Mouse (Mus musculus) urinary bladder, postnatal 14 days (tissue): ENCODE results near the gene Pipox.

Experiments used
- DNase-seq: peaks from one replicate; pipeline ENCODE4 v3.0.0; 2021; ENCODE audit warnings: low spot score

Pipox gene

GRCm38 (mm10) chr11:77893787-77894718, at the start of gene Pipox:
Pipox (minus strand) TSS chr11:77894096.
- peak; percentile 80 for DNase-seq

- DNase-seq = no peak
Observed at GRCm38 (mm10) chr11:77942230-77942629, 48.3 kb upstream of the Pipox start.

GRCm38 (mm10) chr11:77937649-77938410, 43.9 kb upstream of the Pipox start:
- DNase-seq = no peak

- no peak for DNase-seq
Observed at GRCm38 (mm10) chr11:77936846-77937245, 43.0 kb upstream of the Pipox start.

GRCm38 (mm10) chr11:77934568-77935311, 40.8 kb upstream of the Pipox start:
- DNase-seq = no peak

- no peak for DNase-seq
Observed at GRCm38 (mm10) chr11:77934111-77934521, 40.2 kb upstream of the Pipox start.

DNA sequence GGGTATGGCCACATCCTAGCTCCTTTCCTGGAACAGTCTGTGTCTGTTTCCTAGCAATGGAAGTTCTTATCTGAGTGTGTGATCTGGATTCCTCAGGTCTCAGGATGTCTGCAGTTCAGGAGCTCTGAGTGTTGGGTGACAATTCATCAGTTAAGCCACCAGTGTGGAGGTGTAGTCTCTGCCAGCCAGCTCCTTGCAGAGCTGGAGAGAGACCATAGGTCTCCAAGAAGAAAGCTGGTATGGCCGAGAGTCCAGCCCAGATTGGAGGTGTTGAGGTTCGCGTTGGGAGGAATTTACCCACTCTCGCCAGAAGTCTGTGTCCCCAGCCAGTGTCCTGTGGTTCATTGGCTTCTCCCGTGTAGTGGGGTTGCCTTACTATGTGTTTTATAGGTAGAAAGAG, 38.7 kb upstream of the Pipox start:
- DNase-seq = no peak

DNA sequence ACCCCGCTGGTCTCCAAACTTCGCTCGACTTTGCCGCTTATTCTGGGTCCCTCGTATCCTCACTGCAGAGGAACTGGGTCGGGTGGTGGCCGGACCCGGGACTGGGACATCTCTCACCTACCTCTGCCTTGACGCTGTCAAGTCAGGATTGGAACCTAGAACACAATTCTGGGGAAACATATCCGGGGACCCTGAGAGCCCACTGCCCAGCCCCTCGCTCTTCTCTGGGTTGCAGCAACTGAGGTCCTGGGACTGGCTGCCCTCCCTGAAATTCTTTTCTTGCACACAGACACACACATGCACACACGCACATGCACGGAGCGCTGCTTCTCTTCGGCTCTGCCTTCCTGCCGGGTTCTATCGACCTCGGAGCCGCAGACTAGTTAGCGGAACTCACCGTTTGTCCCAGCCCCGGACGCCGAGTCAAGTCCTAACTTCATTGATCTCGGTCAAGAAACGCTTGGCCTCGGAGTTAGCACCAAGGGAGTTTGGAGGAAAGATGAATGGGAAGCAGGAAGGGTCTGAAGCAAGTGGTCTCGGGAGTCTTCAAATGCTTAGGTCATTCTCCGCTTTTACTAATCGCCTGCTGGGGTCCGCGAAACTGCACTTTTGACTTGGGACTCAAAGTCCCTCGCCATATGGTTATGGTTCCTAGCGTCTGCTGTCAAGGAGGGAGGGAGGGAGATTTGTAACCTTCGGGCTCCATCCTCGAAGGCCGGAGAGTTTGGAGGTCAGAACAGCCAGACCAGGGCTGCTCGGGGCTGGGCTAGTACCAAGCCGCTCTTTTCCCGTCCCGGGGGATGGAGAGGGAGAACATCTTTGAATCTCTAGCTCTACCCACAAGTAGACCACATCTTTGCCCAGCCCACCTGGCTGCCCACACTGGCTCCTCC, 37.9 kb upstream of the Pipox start:
- DNase-seq = no peak

GRCm38 (mm10) chr11:77930751-77931540, 37.0 kb upstream of the Pipox start, which contains the start of gene Sez6:
Sez6 (plus strand) TSS chr11:77930800.
- peak; percentile 79 for DNase-seq

DNA sequence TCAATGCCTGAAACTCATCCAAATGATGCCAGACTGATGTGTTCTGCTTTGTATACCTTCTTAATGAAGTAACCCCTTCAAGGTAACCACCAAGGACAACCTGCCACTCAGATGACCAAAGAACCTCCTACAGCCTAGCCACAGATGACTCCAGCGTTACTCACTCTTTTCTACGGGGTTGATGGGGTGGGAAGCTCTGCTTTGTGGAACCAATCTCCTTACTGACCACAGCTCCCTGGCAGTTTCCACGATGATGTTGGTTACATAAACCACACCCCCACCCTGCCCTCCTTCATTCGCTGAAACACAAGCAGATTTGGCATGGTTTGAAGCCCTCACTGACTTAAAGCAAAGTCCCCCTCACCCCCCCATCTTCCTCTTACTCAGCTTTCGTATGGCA, 33.9 kb upstream of the Pipox start:
- no peak for DNase-seq

DNA sequence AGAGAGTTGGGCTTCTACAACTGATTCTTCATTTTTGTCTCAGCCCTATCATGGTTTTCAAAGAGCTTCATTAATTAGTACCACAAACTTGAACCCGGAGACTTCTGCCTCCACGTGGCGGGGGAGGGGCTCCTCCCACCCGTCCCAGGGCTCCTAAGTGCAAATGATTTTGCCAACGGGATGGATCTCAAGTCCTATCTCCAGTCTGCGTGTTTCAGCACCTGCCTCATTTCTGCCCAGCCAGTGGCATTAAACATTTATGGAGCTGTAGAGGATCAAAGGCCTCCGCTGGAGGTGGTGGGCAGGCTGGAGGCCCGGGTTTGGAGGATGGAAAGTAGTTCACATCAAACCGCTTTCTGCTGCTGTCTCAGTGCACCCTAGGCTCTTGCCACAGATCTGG, 32.8 kb upstream of the Pipox start:
- DNase-seq = no peak

DNA sequence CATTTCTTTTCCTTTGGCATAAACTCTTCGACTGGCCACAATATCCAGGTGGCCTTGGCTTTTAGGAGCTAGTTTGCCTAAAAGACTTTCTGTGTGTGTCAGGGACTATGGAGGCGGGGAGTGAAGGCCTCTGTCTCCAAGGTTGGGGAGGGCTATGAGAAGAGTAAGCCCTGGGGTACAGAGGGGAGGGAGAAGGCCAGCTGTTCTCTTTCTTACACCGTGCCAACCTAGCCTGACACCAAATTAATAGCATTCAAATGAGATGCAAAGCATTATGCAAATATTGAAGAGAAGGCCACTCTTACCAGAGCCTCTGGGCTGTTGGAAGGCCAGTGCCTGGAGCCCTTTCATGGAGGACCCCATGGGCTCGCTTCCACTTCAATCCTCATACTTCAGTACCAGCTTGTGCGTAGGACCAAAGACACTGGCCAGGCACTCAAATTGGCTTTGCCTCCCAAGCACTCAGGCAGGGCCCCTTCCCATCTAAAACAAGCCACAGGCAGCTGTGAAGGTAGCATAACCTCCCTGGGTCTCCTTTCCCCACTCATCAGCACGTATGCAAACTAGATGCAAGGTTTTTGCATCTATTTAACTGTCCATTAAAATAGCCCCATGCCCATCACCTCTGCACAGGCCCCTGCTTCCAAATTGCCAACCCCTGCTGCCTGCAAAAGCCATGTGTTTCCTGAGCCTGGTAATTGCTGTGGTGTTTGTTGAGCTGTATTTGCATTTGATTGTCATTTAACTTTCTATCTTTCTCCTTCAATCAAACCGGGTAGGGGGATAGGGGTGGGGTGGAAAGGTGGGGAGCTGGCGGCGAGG, 32.2 kb upstream of the Pipox start:
- DNase-seq = no peak

GRCm38 (mm10) chr11:77923285-77923684, 29.4 kb upstream of the Pipox start:
- DNase-seq = no peak

DNA sequence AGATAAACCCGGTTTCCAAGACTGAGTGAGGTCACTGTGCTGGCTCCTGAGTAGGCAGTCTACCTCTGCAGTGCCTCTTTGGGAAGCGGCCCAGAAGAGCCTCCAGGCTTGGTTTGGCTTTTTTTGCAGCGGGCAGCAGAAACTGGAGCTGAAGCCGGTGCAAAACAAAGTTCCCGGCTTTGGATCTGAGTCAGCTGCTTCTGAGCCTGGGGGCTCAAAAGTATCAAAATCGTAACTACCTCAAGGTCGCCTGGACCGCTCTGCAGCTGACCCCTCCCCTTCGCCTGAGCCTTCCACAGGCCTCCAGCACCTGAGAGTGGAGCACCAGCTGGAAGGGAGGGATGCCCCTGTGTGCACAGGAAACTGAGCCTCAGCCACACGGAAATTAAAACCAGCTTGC, 23.3 kb upstream of the Pipox start:
- DNase-seq = no peak

DNA sequence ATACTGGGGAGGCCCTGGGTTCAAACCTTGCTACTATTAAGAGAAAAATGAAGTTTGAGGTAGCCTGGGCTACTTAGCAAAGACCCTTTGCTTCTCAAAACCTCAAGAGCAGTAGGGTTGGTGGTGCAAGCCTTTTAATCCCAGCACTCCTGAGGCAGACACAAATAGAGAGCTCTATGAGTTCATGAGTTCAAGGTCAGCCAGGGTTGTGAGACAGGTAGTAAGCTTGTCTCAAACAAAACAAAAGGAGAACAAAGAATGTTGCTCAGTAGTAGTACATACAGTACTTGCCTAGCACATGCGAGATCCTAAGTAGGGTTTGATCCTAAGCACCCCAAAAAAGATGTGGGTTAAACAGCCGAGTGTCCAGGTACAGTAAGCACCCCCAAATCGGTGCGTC, 22.8 kb upstream of the Pipox start:
- DNase-seq = no peak

GRCm38 (mm10) chr11:77914598-77915260, 20.8 kb upstream of the Pipox start:
- DNase-seq = no peak

DNA sequence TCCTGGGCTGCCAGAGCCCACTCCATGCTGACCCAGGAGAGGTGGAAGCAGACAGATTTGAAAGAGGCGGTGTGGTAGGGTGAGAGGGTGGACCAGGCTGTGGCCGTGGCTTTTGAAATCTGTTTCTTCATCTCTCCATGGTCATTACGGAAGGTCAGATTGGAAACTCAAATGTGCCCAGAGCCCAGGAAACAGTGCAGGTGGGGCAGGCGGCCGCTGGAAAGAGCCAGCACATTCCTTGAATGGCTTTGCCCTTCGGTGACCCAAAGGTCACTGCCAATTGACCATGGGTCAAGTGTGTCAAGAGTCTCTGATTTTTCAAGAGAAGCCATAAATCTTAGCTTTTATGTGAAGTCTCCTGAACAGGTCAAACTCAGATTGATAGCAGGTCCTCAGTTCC, 19.6 kb upstream of the Pipox start:
- DNase-seq = no peak

DNA sequence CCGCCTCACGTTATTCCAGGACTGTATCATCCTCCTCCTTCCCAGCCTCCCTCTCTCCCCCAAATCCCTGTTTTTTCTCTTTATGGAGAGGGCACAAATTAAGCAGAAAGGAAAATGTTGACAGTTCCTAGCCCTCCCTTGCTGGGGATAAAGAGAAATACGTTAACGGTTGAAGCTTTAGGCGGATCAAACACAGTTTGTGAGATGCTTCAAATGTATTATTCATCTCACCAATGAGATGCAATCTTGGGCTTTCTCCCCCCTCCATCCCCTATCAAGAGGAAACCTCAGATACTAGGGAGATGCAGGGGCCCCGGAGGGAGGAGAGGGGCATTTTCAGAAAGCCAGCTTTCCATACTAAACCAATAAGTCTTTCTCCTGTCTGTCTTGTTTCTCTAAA, 15.9 kb upstream of the Pipox start:
- DNase-seq = no peak

DNA sequence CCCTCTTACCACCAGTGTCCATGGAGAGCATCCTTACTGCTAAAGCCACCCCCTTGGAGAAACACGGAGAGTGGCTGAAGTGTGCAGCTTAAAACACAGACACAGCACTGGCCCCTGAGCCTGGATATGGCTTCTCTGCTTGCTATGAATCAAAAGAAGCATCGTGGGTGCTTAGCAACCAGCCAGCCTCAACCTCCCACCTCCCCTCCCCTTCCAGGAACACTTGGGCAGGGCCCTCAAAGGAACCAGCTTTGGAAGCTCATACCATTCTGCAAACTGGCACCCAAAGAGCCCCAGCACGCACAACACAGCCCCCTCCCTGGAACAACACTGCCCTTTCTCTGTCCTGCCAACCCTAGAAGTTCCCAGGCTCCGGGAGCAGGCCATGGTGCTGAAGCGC, 15.5 kb upstream of the Pipox start:
- DNase-seq = no peak
